Mouse (Mus musculus): ENCODE results near the gene Sost.
A peak's percentile ranks its signal among the peaks of the same experiment; 100 is the strongest.
"Not testable (repeated sequence)": the region's sequence is repeated elsewhere in the genome, so short reads cannot be mapped to it uniquely, and the experiment has no call there.

Sost gene

GRCm38 (mm10) chr11:101966965-101967614 is at the start of gene Sost:
Gene Sost, minus strand, starts transcription at chr11:101967015.
- no peak for DNase-seq (ENCODE audit: low spot score in 2 of 2)

- DNase-seq (ENCODE audit: low spot score in 2 of 2) = no peak
Observed at GRCm38 (mm10) chr11:102016136-102016535, 49.3 kb upstream of the Sost start.

DNA sequence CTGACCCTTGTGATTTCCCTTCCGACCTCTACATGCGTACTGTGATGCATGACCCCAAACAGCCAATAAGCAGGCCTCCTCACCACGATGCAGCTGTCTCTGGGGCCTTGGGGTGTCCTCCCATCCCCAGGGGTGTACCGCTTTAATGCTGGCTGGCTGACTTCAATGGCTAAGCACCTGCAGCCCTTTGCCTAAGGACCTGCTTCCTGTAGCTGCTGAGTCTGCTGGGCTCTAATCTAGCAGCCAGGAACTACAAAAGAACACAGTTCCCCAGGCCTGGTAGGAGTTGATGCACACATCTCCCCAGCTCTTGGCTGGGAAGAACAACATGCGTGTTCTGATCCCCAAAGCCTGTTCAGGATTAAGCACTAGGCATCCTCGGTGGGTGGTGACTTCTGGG is 48.7 kb upstream of the Sost start:
- peak in 1 of 2 experiments; percentile 9 for DNase-seq (ENCODE audit: low spot score in 2 of 2)

DNA sequence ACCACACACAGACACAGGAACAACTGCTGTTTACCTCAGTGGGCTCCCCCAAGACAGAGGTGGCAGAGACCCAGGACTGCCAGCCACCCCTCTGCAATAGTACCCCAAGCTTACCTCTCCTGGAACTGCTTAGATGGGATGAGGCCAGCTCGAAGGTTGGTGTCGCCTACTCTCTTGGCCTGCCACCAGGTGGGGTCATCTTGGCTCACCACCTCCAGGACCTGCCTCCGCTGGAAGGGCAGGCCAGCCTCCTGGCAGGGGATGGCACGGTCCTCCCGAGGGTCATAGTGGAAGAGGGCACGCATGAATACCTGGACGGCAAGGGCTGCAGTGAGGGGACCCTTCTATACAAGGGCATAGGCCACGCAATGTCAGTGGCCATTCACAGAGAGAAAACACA is 46.4 kb upstream of the Sost start:
- DNase-seq (ENCODE audit: low spot score in 2 of 2) = no peak

GRCm38 (mm10) chr11:102011510-102011909 is 44.7 kb upstream of the Sost start:
- DNase-seq (ENCODE audit: low spot score in 2 of 2) = no peak

DNA sequence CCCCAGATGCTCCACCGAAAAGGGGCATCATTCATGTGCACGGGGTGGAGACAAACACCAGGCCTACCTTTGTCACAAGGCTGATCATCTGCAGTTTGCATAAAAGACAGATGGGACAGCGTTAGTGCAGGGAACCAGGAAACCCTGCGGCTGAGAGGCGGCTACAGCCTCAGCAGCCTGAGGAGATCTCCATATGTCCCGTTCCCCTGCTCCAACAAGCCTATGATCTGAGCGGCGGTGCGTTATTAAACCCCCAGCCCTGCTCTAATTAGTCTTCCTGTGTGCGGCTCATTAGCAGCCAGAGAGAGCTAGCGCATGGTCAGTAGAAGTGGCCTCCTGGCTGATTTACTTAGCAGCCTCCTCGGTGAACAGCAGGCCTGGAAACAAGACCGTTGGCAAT is 43.3 kb upstream of the Sost start:
- DNase-seq (ENCODE audit: low spot score in 2 of 2) = no peak

DNA sequence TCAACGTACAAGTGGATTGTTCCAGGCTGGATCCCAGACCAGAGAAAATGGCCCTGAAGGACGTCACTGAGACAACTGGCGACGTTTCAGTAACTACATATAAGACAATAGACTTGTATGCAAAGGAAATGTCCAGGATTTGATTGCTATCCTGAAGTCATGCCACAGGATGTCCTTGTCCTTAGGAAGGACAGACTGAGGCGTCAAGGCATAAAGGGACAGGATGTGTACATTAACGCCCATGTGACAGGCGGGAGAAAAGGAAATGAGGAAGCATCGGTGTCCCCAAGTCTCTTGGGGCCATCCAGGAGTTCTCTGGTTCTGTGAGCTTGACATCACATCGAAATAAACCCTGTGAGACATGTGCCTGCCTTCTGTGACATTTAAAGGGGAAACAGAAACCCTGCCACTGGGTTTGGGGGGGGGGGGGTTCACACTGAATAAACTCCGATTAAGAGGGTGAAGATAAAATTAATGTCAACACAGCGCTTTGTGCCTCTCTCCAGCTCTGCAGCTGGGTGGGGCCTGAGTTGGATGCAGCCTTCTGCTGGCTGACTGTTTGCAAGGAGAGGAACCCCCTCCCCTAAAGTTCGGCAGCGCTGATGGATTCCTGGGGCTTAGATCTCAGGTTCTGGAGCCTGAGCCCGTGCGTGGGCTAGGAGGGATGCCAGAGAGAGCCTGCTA is 42.3 kb upstream of the Sost start:
- DNase-seq (ENCODE audit: low spot score in 2 of 2) = no peak

DNA sequence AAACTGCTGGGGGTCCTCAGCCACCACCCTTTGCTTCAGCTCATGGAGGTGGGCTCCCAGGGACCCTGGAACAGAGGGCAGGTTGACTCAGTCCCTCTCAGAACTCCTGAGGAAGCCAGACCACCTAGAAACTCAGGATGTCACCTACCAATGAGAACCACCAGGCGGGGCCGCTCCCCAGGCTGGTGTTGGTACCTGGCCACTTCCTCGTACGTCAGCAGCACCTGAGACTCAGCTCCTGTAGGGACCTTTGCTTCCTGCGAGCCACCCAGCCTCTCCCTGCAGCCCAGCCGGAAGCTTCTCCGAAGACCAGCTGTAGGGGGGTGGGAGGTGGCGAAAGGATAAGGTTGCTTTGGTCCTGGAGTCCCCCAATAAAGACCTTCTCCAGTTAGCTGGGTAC is 41.6 kb upstream of the Sost start:
- DNase-seq (ENCODE audit: low spot score in 2 of 2) = no peak

GRCm38 (mm10) chr11:102006688-102007087 is 39.9 kb upstream of the Sost start:
- DNase-seq (ENCODE audit: low spot score in 2 of 2) = no peak

DNA sequence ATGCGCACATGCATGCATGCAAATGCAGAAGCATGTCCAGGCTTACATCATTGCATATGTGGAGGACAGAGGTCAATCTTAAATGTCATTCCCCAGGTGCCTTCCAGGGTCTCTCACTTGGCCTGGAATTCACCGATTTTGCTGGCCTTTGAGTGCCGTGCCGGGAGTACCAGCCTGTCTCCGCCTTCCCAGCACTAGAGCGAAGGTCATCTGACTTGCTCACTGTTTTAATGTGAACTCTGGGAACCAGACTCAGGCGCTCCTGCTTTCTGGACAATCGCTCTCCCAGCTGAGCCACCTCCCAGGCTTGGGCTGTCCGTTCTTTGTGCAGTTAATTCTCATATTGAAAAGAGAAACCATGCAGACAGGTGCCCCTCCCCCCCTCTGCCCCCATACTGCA is 39.5 kb upstream of the Sost start:
- no peak for DNase-seq (ENCODE audit: low spot score in 2 of 2)

DNA sequence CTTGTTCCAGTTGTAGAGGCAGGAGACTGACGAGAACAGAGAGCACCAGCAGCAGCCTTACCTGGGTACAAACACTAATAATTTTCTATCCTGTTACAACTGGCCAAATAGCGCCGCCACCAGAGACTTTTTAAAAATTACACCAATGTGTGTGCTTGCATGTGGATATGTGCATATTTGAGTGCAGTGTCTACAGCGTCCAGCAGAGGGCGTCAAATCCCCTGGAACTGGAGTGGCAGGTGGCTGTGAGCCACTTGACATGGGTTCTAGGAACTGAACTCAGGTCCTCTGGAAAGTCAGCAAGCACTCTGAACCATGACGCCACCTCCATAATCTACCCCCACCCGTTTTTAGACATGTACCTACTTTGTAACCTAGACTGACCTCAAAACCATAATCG is 37.4 kb upstream of the Sost start:
- no peak for DNase-seq (ENCODE audit: low spot score in 2 of 2)

- no peak for DNase-seq (ENCODE audit: low spot score in 2 of 2)
Observed at GRCm38 (mm10) chr11:101999466-101999865, 32.7 kb upstream of the Sost start.

GRCm38 (mm10) chr11:101998258-101998657 is 31.4 kb upstream of the Sost start:
- no peak for DNase-seq (ENCODE audit: low spot score in 2 of 2)

- no peak for DNase-seq (ENCODE audit: low spot score in 2 of 2)
Observed at GRCm38 (mm10) chr11:101995938-101996337, 29.1 kb upstream of the Sost start.

DNA sequence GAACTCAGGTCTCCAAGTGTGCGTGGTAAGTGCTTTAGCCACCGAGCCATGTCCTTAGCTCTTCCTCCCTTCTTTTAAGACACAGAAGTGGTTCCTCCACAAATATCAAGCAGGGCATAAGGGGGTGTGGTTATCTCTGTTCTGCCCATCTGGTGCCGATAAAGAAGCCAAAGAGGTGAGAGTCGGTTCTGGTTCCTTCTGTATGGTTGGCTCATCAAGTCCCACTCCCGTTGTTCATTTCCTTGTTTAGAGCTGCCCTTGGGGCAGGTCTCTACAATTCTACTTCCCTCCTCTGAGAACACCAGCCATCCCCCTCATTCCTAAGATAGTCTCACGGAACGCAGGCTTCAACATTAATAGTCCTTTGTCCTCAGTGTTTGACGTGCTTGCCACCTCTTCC is 27.3 kb upstream of the Sost start:
- no peak for DNase-seq (ENCODE audit: low spot score in 2 of 2)

GRCm38 (mm10) chr11:101992411-101992810 is 25.6 kb upstream of the Sost start:
- DNase-seq (ENCODE audit: low spot score in 2 of 2) = no peak

DNA sequence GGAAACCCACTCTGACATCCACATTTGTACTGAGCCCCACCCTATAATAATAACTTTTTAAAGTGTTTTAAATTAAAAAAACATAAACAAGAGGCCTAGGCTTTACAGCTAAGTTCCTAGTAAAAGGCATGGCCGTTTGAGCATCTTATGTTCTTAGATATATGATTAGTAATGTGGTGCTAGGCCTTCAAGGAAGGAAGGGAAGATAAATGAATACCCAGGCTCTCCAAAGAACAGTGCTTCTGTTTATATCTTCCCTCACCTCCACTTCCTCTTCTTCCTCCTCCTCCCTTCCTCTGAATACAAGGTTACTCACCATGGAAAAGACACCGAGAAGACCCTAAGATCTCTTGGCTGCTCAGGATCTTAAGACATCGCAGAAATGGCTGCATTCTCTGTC is 25.0 kb upstream of the Sost start:
- DNase-seq (ENCODE audit: low spot score in 2 of 2) = no peak

DNA sequence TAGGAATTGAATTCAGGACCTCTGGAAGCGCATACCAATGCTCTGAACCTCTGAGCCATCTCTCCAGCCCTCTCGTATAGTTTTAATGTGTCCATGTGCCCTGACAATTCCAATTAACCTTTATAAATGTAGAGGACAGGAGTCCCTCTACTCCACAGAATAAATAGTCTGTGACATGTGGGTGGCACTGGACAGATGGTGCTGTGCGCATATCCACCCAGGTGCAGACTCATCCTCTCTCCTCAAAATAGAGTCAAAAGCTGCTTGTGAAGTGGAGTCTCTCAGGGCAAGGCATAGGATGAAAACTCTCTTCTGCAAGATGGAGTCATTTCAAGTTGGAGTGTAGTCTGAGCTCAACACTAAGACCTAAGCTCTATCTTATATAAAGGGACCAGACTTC is 23.4 kb upstream of the Sost start:
- no peak for DNase-seq (ENCODE audit: low spot score in 2 of 2)

DNA sequence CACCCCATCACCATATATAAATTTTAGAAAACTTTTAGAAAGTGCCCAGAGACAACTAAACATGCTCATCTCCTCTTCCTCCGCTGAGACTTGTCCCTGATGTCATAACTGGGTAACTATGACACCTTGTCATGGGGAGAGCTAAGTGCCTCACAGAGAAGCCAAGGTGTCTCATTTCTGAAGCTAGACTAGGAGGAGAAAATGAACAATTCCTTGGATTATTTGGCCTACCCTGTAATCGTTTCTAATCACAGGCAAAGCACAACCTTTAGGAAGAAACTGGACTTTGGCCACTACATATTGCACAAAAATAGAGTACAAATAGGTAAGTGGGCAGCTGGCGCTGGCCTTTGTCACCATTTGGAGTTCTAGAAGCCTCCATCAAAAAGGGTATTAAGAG is 20.1 kb upstream of the Sost start, which contains the start of gene Dusp3:
Gene Dusp3 (minus strand): TSS at position 101 of the 400 bp plus-strand sequence.
- DNase-seq (ENCODE audit: low spot score in 2 of 2) = no peak

GRCm38 (mm10) chr11:101985990-101986389 is 19.2 kb upstream of the Sost start:
- DNase-seq (ENCODE audit: low spot score in 2 of 2) = peak; percentile 53 to 61

DNA sequence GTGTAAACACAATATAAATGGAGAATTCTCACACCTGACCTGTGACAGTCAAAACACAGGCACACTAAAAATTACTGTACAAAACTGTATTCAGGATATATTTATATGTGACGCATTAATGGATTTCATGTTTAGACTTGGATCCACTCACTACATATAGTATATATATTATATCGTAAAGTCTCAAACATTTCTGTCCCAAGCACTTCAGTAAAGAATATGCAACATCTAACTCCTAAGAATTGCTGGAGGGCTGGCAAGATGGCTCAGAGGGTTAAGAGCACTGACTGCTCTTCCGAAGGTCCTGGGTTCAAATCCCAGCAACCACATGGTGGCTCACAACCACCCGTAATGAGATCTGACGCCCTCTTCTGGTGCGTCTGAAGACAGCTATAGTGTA is 18.6 kb upstream of the Sost start:
- not testable (repeated sequence) for DNase-seq (ENCODE audit: low spot score in 2 of 2)

GRCm38 (mm10) chr11:101984054-101985025 is 17.5 kb upstream of the Sost start, which contains the start of gene Cfap97d1:
Gene Cfap97d1, plus strand, starts transcription at chr11:101984279.
- DNase-seq (ENCODE audit: low spot score in 2 of 2) = peak; percentile 43 to 51
